Mouse (Mus musculus): ENCODE results near the gene Lrch1. TPM values are rescaled to one million over a fixed set of nuclear protein-coding genes. Genes with fewer than 3 reads are reported as not detected.

Gene Lrch1
- 6.7 and 8.1 TPM in 2 replicates for polyA plus RNA-seq (2012; rRNA removed)

GRCm38 (mm10) chr14:74947376-74948013 is at the start of gene Lrch1:
Gene Lrch1 (minus strand): TSS chr14:74947876.

GRCm38 (mm10) chr14:74732079-74732783 is 215.4 kb downstream of the Lrch1 start, which contains the start of gene Esd:
Gene Esd (plus strand): TSS chr14:74732297.

Other genes with a start within 250 kb of the Lrch1 start
- gene Esd, start 215.6 kb downstream of the Lrch1 start, polyA plus RNA-seq (2012; rRNA removed) = 157 and 185 TPM in 2 replicates
- 0.17 and 0.31 TPM in 2 replicates for gene Rubcnl, start 68.2 kb upstream of the Lrch1 start, polyA plus RNA-seq (2012; rRNA removed)
- 0.04 and 0.15 TPM in 2 replicates for gene Lrrc63, start 183.0 kb upstream of the Lrch1 start, polyA plus RNA-seq (2012; rRNA removed)
- gene Lcp1, start 183.2 kb upstream of the Lrch1 start, polyA plus RNA-seq (2012; rRNA removed) = 11.4 and 13.9 TPM in 2 replicates

Data from central nervous system, embryonic 11.5 days (tissue).